8 mouse cellular contexts compared by ENCODE assay signal in the genomic region with DNA sequence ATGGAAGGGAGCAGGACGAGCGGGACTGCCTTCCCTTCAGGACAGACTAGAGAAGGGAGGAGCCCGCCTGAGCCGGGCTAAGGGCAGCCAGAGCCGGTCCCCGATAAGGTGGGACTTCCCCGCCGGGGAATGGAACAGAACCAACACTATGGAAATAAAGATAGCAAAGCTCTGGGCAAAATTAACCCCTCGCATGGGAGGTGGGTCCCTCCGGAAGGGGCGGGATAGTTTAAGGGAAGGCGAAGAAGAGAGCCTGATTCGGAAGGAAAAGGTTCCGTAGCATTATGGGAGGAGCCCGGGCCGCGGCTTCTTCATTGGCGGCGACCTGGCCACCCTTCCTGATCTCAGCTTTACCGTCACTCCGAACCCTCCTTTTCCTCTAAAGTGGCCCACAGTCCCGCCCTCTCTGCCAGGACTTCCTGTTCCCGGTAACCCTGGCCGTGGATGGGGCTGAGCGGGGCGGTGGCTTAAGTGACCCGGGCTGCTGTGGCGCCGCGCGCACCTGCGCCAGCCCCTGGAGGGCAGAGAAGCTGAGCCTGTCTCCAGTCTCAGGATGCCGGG. TPM values are rescaled to one million over a fixed set of nuclear protein-coding genes. Genes with fewer than 3 reads are reported as not detected.
DNase-seq lines count a peak whose midpoint lies in the region; ATAC-seq and TF ChIP-seq lines count a peak whose summit lies in the region.

A gene (plus strand): TSS at position 378 of the 561 bp plus-strand sequence.

- peak within 1 kb of the TSS; percentile 91 for H3K4me2 ChIP-seq in forebrain, embryonic 16.5 days (ENCODE audit: low read length)
- peak within 1 kb of the TSS; percentile 94 for H3K4me2 ChIP-seq in lung, embryonic 14.5 days

- TF ChIP-seq RAD21 in MEL (IDR thresholded peaks at IDR 0.05; ENCODE audit: low read depth, low read length): no peak

- H3K9me3 ChIP-seq in MEL (replicated peaks; ENCODE audit: insufficient read depth, low read length): no peaks in the 10 kb centered on the region
- H3K9me3 ChIP-seq in forebrain, embryonic 16.5 days (ENCODE audit: control insufficient read depth, low read length): no peaks in the 10 kb centered on the region
- H3K9me3 ChIP-seq in lung, embryonic 14.5 days (ENCODE audit: low read depth, low read length): no peaks in the 10 kb centered on the region

- TF ChIP-seq CTCF in MEL (IDR thresholded peaks at IDR 0.05 in 2 of 3, conservative IDR thresholded peaks at IDR 0.05 in 1 of 3; ENCODE audit: control insufficient read depth in 1 of 3, insufficient read depth in 1 of 3, low read depth in 2 of 3, low read length in 3 of 3, poor library complexity in 1 of 3, severe bottlenecking in 1 of 3): no peak
- no peak for TF ChIP-seq CTCF in layer of hippocampus, adult 2 months (conservative IDR thresholded peaks at IDR 0.05)
- no peak for TF ChIP-seq CTCF in lung, embryonic 14.5 days (IDR thresholded peaks at IDR 0.05; ENCODE audit: low read depth)
- TF ChIP-seq CTCF in olfactory bulb, adult 2 months (IDR thresholded peaks at IDR 0.05; ENCODE audit: insufficient read depth, low read depth, low read length): 0 out of 2 replicates have a peak, but pooled peaks have one; percentile 12

- peak within 1 kb of the TSS; percentile 82 for H3K9ac ChIP-seq in MEL (ENCODE audit: control insufficient read depth, low read depth, low read length, poor library complexity, severe bottlenecking)
- peak within 1 kb of the TSS; percentile 90 for H3K9ac ChIP-seq in forebrain, embryonic 16.5 days (replicated peaks; ENCODE audit: low read depth, low read length)
- peak within 1 kb of the TSS; percentile 79 for H3K9ac ChIP-seq in lung, embryonic 14.5 days

- 0% methylated on average over 33 of the region's 33 CpGs for whole genome bisulfite sequencing in forebrain, embryonic 16.5 days
- WGBS in lung, embryonic 14.5 days: under 1% methylated on average over 31 of the region's 33 CpGs
- WGBS in olfactory bulb, adult 2 months: under 1% methylated on average over 33 of the region's 33 CpGs

- peak within 1 kb of the TSS; percentile 86 for H3K27ac ChIP-seq in MEL (ENCODE audit: control insufficient read depth, low read depth, low read length)
- H3K27ac ChIP-seq in forebrain, embryonic 16.5 days (ENCODE audit: low read length): peak within 1 kb of the TSS; percentile 96
- peak within 1 kb of the TSS; percentile 99 for H3K27ac ChIP-seq in layer of hippocampus, adult 2 months
- peak within 1 kb of the TSS; percentile 94 for H3K27ac ChIP-seq in lung, embryonic 14.5 days (ENCODE audit: low read depth)
- H3K27ac ChIP-seq in olfactory bulb, adult 2 months (ENCODE audit: insufficient read depth, low read depth, low read length): peak within 1 kb of the TSS; percentile 72

- TF ChIP-seq POLR2A in MEL (IDR thresholded peaks at IDR 0.05; ENCODE audit: control insufficient read depth in 1 of 2, insufficient read depth in 1 of 2, low read depth in 1 of 2, low read length in 2 of 2, poor library complexity in 1 of 2): peak in 1 of 2 experiments; percentile 68; a peak in 3 of 4 replicates
- TF ChIP-seq POLR2A in olfactory bulb, adult 2 months (IDR thresholded peaks at IDR 0.05; ENCODE audit: insufficient read depth, low read depth, low read length): peak; percentile 24; the same call in 1 of the 2 replicates

- H3K4me1 ChIP-seq in MEL (ENCODE audit: control insufficient read depth in 1 of 2, insufficient read depth in 2 of 2, low read length in 2 of 2): peaks cover 3 to 35% of the 10 kb centered on the region in 2 experiments
- H3K4me1 ChIP-seq in forebrain, embryonic 16.5 days (replicated peaks; ENCODE audit: control insufficient read depth, insufficient read depth, low read length): peaks cover 27% of the 10 kb centered on the region
- peaks cover 6% of the 10 kb centered on the region; the same call in 1 of the 2 replicates for H3K4me1 ChIP-seq in lung, embryonic 14.5 days (ENCODE audit: insufficient read depth)
- peaks cover 9% of the 10 kb centered on the region; the same call in 1 of the 2 replicates for H3K4me1 ChIP-seq in olfactory bulb, adult 2 months (ENCODE audit: control insufficient read depth, insufficient read depth, low read length)

- no peak for TF ChIP-seq EP300 in MEL (IDR thresholded peaks at IDR 0.05; ENCODE audit: low read depth in 1 of 2, low read length in 2 of 2)

- peak within 1 kb of the TSS; percentile 80 to 94 for H3K4me3 ChIP-seq in MEL (ENCODE audit: control insufficient read depth in 1 of 2, insufficient read depth in 1 of 2, low read depth in 2 of 2, low read length in 2 of 2)
- peak within 1 kb of the TSS; percentile 95 for H3K4me3 ChIP-seq in forebrain, embryonic 16.5 days (replicated peaks; ENCODE audit: low read length)
- peak within 1 kb of the TSS; percentile 96 for H3K4me3 ChIP-seq in layer of hippocampus, adult 2 months
- H3K4me3 ChIP-seq in lung, embryonic 14.5 days (ENCODE audit: low read depth, low read length): peak within 1 kb of the TSS; percentile 88
- H3K4me3 ChIP-seq in olfactory bulb, adult 2 months (ENCODE audit: insufficient read depth, low read depth, low read length): peak within 1 kb of the TSS; percentile 69

- ATAC-seq in forebrain, embryonic 16.5 days: peak; percentile 90
- peak; percentile 93 for ATAC-seq in lung, embryonic 14.5 days (ENCODE audit: insufficient read depth)

- intact Hi-C loops in heart, postnatal 36 days (cut with DNase I): no loop called here

- peaks cover 3 to 22% of the 10 kb centered on the region in 2 experiments; a peak in 3 of 4 replicates for H3K36me3 ChIP-seq in MEL (ENCODE audit: control insufficient read depth in 1 of 2, insufficient read depth in 2 of 2, low read length in 2 of 2)
- peaks cover 14% of the 10 kb centered on the region for H3K36me3 ChIP-seq in forebrain, embryonic 16.5 days (ENCODE audit: control insufficient read depth, insufficient read depth)
- peaks cover 40% of the 10 kb centered on the region for H3K36me3 ChIP-seq in lung, embryonic 14.5 days (ENCODE audit: insufficient read depth)

- H3K79me2 ChIP-seq in MEL (ENCODE audit: control insufficient read depth, insufficient read depth, low read length, poor library complexity): peaks cover 24% of the 10 kb centered on the region

- H3K27me3 ChIP-seq in MEL (ENCODE audit: control insufficient read depth in 1 of 2, insufficient read depth in 2 of 2, low read length in 2 of 2): no peaks in the 10 kb centered on the region
- H3K27me3 ChIP-seq in forebrain, embryonic 16.5 days (replicated peaks; ENCODE audit: control insufficient read depth, insufficient read depth, low read length): no peaks in the 10 kb centered on the region
- no peaks in the 10 kb centered on the region for H3K27me3 ChIP-seq in lung, embryonic 14.5 days (ENCODE audit: insufficient read depth, low read length)

- peak; percentile 98 for DNase-seq in MEL (ENCODE audit: low read depth, low spot score)
- peak; percentile 92 to 97 for DNase-seq in cerebellum, adult 18-20 months
- DNase-seq in heart, postnatal 36 days: peak; percentile 91
- peak; percentile 88 to 96 for DNase-seq in layer of hippocampus, adult 2 months (ENCODE audit: low spot score in 2 of 2)
- DNase-seq in lung, embryonic 14.5 days: peak; percentile 96
- DNase-seq in thymus, postnatal 10 days (ENCODE audit: low spot score in 2 of 2): peak; percentile 75 to 80

TF ChIP-seq in MEL, 35 proteins besides CTCF, POLR2A, EP300 and RAD21:
- TF ChIP-seq ZNF384 (IDR thresholded peaks at IDR 0.05; ENCODE audit: low read depth, low read length) (no peak), GABPA (IDR thresholded peaks at IDR 0.05; ENCODE audit: low read depth, low read length) (no peak), RCOR1 (IDR thresholded peaks at IDR 0.05; ENCODE audit: low read depth, low read length) (no peak), POLR2AphosphoS2 (IDR thresholded peaks at IDR 0.05; ENCODE audit: low read length) (peak; percentile 26; the same call in 1 of the 2 replicates), SMC3 (IDR thresholded peaks at IDR 0.05; ENCODE audit: low read depth, low read length) (no peak), ELF1 (IDR thresholded peaks at IDR 0.05; ENCODE audit: low read depth, low read length) (peak; percentile 90), MAZ (IDR thresholded peaks at IDR 0.05; ENCODE audit: low read depth, low read length) (0 out of 2 replicates have a peak, but pooled peaks have one; percentile 34), MXI1 (IDR thresholded peaks at IDR 0.05; ENCODE audit: low read depth, low read length) (no peak; the same call in 1 of the 2 replicates), TBP (IDR thresholded peaks at IDR 0.05; ENCODE audit: low read depth, low read length) (peak; percentile 41; the same call in 1 of the 2 replicates), SIN3A (IDR thresholded peaks at IDR 0.05; ENCODE audit: low read length) (peak; percentile 54; the same call in 1 of the 2 replicates), TCF12 (IDR thresholded peaks at IDR 0.05; ENCODE audit: low read depth, low read length) (peak; percentile 43; the same call in 1 of the 2 replicates), HCFC1 (IDR thresholded peaks at IDR 0.05; ENCODE audit: low read depth, low read length) (peak; percentile 81), MYB (IDR thresholded peaks at IDR 0.05; ENCODE audit: low read depth, low read length) (no peak), MYC (IDR thresholded peaks at IDR 0.05; ENCODE audit: low read depth, low read length) (peak; percentile 28; the same call in 1 of the 2 replicates), KAT2A (conservative IDR thresholded peaks at IDR 0.05; ENCODE audit: low read depth, low read length) (peak; percentile 62; the same call in 1 of the 2 replicates), MAX (IDR thresholded peaks at IDR 0.05; ENCODE audit: low read length) (peak; percentile 18), NELFE (IDR thresholded peaks at IDR 0.05; ENCODE audit: low read depth, low read length) (peak; percentile 70), MAFK (IDR thresholded peaks at IDR 0.05; ENCODE audit: borderline replicate concordance, low read depth, low read length) (no peak), ETS1 (IDR thresholded peaks at IDR 0.05; ENCODE audit: low read depth, low read length) (peak; percentile 43), NRF1 (IDR thresholded peaks at IDR 0.05; ENCODE audit: insufficient read depth, low read depth, low read length, poor library complexity, severe bottlenecking) (peak; percentile 38; the same call in 1 of the 2 replicates)

RNA-seq across cellular contexts. Expression of the gene that starts here (rescaled TPM):
- 10.7 and 12.9 TPM in 2 replicates for total RNA-seq in MEL (2012; rRNA removed)
- polyA plus RNA-seq in MEL (2012; ENCODE audit: insufficient read depth in 1 of 2, insufficient read length in 2 of 2, low read depth in 1 of 2, low replicate concordance in 2 of 2, missing spikeins in 1 of 2): 10 to 100 TPM in 1 of 2 experiments, not detected in 1; 24.5 TPM
- polyA plus RNA-seq in forebrain, embryonic 16.5 days (2015; fragmentation: Nextera tagmentation; extraction: Ambion mirVana): 16.9 and 22.5 TPM in 2 replicates
- 10 to 100 TPM; 29.1 to 35.0 TPM for total RNA-seq in heart, postnatal 36 days (2021)
- 10 to 100 TPM; 46.3 to 47.0 TPM for total RNA-seq in layer of hippocampus, adult 2 months (2021)
- polyA plus RNA-seq in lung, embryonic 14.5 days (2014; fragmentation: Nextera tagmentation; extraction: Ambion mirVana): 14.4 and 16.9 TPM in 2 replicates
- not detected in 2 replicates for polyA plus RNA-seq in olfactory bulb, adult 2 months (2012; ENCODE audit: insufficient read depth, insufficient read length, low replicate concordance, missing spikeins)

Comparison
In these comparisons a context has a peak if more than half of its experiments do, and no peak if none do; other contexts are left out.
1. Peak in every context shown above with its lines: DNase-seq, ATAC-seq, H3K4me3 ChIP-seq and H3K27ac ChIP-seq.